In genomic region chr2:180218241-180218640, GRCm38 (mm10) we compare ENCODE assay signal across 10 mouse cellular contexts. TPM values are rescaled to one million over a fixed set of nuclear protein-coding genes. Genes with fewer than 3 reads are reported as not detected.
DNase-seq lines count a peak whose midpoint lies in the region; ATAC-seq lines count a peak whose summit lies in the region.
"Had no signal": no experiment of that assay in that cellular context is flagged by ENCODE, and none has a peak within 500 bp of the region (broad histone marks: within the 10 kb centered on the region; RNA-seq: fewer than 3 reads in every experiment).

No protein-coding gene starts in this region.

- DNase-seq in forebrain, embryonic 14.5 days (ENCODE audit: low spot score): no peak
- peak; percentile 13 for DNase-seq in kidney, postnatal 10 days
- no peak for DNase-seq in kidney, adult 11 months
- DNase-seq in Muller cell, postnatal 12 days (ENCODE audit: inconsistent ontology term): peak; percentile 48
- no peak for DNase-seq in gastrocnemius, postnatal 14 days
- no peak for DNase-seq in c-Kit-positive CD71-positive TER-119-positive erythroid progenitor cells, embryonic 14.5 days (ENCODE audit: low spot score)

- H3K9me3 ChIP-seq in forebrain, embryonic 14.5 days (replicated peaks; ENCODE audit: control insufficient read depth, low read length): no peaks in the 10 kb centered on the region
- H3K9me3 ChIP-seq in forebrain, embryonic 16.5 days (ENCODE audit: control insufficient read depth, low read length): no peaks in the 10 kb centered on the region
- H3K9me3 ChIP-seq in intestine, embryonic 16.5 days (ENCODE audit: control insufficient read depth, low read length): no peaks in the 10 kb centered on the region
- H3K9me3 ChIP-seq: hindbrain, embryonic 15.5 days had no signal

- H3K4me2 ChIP-seq in forebrain, embryonic 14.5 days (ENCODE audit: low read length): no peak overlapping the region
- no peak overlapping the region for H3K4me2 ChIP-seq in forebrain, embryonic 16.5 days (ENCODE audit: low read length)
- H3K4me2 ChIP-seq in intestine, embryonic 16.5 days (ENCODE audit: low read depth, low read length): no peak overlapping the region
- H3K4me2 ChIP-seq: hindbrain, embryonic 15.5 days had no signal

- H3K9ac ChIP-seq in forebrain, embryonic 14.5 days (ENCODE audit: low read length): no peak overlapping the region
- no peak overlapping the region for H3K9ac ChIP-seq in forebrain, embryonic 16.5 days (replicated peaks; ENCODE audit: low read depth, low read length)
- peak overlapping the region; percentile 11; the same call in 1 of the 2 replicates for H3K9ac ChIP-seq in intestine, embryonic 16.5 days (ENCODE audit: low read depth, low read length)
- H3K9ac ChIP-seq: hindbrain, embryonic 15.5 days had no signal

- intact Hi-C loops in gastrocnemius, postnatal 14 days (cut with DNase I; ENCODE audit: low total_unique reads): no loop called here

- no peak overlapping the region for H3K4me3 ChIP-seq in forebrain, embryonic 14.5 days (ENCODE audit: low read depth, low read length)
- no peak overlapping the region for H3K4me3 ChIP-seq in forebrain, embryonic 16.5 days (replicated peaks; ENCODE audit: low read length)
- H3K4me3 ChIP-seq in intestine, embryonic 16.5 days (ENCODE audit: low read length): no peak overlapping the region
- H3K4me3 ChIP-seq: hindbrain, embryonic 15.5 days had no signal

- peak overlapping the region; percentile 1; the same call in 1 of the 2 replicates for H3K27ac ChIP-seq in forebrain, embryonic 14.5 days (ENCODE audit: low read depth, low read length)
- no peak overlapping the region for H3K27ac ChIP-seq in forebrain, embryonic 16.5 days (ENCODE audit: low read length)
- H3K27ac ChIP-seq in intestine, embryonic 16.5 days (ENCODE audit: low read length): peak overlapping the region; percentile 31

- no peaks in the 10 kb centered on the region for H3K27me3 ChIP-seq in forebrain, embryonic 14.5 days (replicated peaks; ENCODE audit: control insufficient read depth, insufficient read depth, low read length)
- H3K27me3 ChIP-seq in forebrain, embryonic 16.5 days (replicated peaks; ENCODE audit: control insufficient read depth, insufficient read depth, low read length): no peaks in the 10 kb centered on the region
- H3K27me3 ChIP-seq in intestine, embryonic 16.5 days (replicated peaks; ENCODE audit: control insufficient read depth, insufficient read depth, low read length): no peaks in the 10 kb centered on the region
- H3K27me3 ChIP-seq: Patski had no signal

- no peaks in the 10 kb centered on the region for H3K36me3 ChIP-seq in forebrain, embryonic 14.5 days (ENCODE audit: control insufficient read depth, insufficient read depth, low read length)
- no peaks in the 10 kb centered on the region for H3K36me3 ChIP-seq in forebrain, embryonic 16.5 days (ENCODE audit: control insufficient read depth, insufficient read depth)
- no peaks in the 10 kb centered on the region for H3K36me3 ChIP-seq in intestine, embryonic 16.5 days (ENCODE audit: control insufficient read depth, insufficient read depth, low read length)
- H3K36me3 ChIP-seq: hindbrain, embryonic 15.5 days had no signal

- ATAC-seq in forebrain, embryonic 14.5 days: no peak
- no peak for ATAC-seq in forebrain, embryonic 16.5 days
- no peak for ATAC-seq in intestine, embryonic 16.5 days

- peaks cover 14% of the 10 kb centered on the region for H3K4me1 ChIP-seq in forebrain, embryonic 14.5 days (ENCODE audit: control insufficient read depth, insufficient read depth, low read length)
- H3K4me1 ChIP-seq in forebrain, embryonic 16.5 days (replicated peaks; ENCODE audit: control insufficient read depth, insufficient read depth, low read length): peaks cover 12% of the 10 kb centered on the region
- peaks cover 78% of the 10 kb centered on the region for H3K4me1 ChIP-seq in intestine, embryonic 16.5 days (ENCODE audit: control insufficient read depth, insufficient read depth, low read length)

- WGBS in forebrain, embryonic 14.5 days: 80% methylated on average over 3 of the region's 3 CpGs
- WGBS in forebrain, embryonic 16.5 days: 69% methylated on average over 3 of the region's 3 CpGs
- WGBS in intestine, embryonic 16.5 days: 65% methylated on average over 3 of the region's 3 CpGs

RNA-seq across cellular contexts. Expression of gene Lama5, which starts 7.4 kb away (rescaled TPM):
- polyA plus RNA-seq in forebrain, embryonic 14.5 days (2014; fragmentation: Nextera tagmentation; extraction: Ambion mirVana): 2.7 and 3.5 TPM in 2 replicates
- 3.0 and 3.2 TPM in 2 replicates for polyA plus RNA-seq in forebrain, embryonic 16.5 days (2015; fragmentation: Nextera tagmentation; extraction: Ambion mirVana)
- polyA plus RNA-seq in intestine, embryonic 16.5 days (2015; fragmentation: Nextera tagmentation; extraction: Ambion mirVana): 26.7 and 29.7 TPM in 2 replicates
- total RNA-seq in gastrocnemius, postnatal 14 days (2021): 10 to 100 TPM; 17.9 to 18.0 TPM

RNA-seq across cellular contexts. Expression of gene Rps21, which starts 38.9 kb away (rescaled TPM):
- 376 and 523 TPM in 2 replicates for polyA plus RNA-seq in forebrain, embryonic 14.5 days (2014; fragmentation: Nextera tagmentation; extraction: Ambion mirVana)
- 305 and 334 TPM in 2 replicates for polyA plus RNA-seq in forebrain, embryonic 16.5 days (2015; fragmentation: Nextera tagmentation; extraction: Ambion mirVana)
- 471 and 487 TPM in 2 replicates for polyA plus RNA-seq in intestine, embryonic 16.5 days (2015; fragmentation: Nextera tagmentation; extraction: Ambion mirVana)
- 100 to 1,000 TPM; 456 to 506 TPM for total RNA-seq in gastrocnemius, postnatal 14 days (2021)

RNA-seq across cellular contexts. Expression of gene Adrm1, which starts 47.0 kb away (rescaled TPM):
- 147 and 149 TPM in 2 replicates for polyA plus RNA-seq in forebrain, embryonic 14.5 days (2014; fragmentation: Nextera tagmentation; extraction: Ambion mirVana)
- 189 and 202 TPM in 2 replicates for polyA plus RNA-seq in forebrain, embryonic 16.5 days (2015; fragmentation: Nextera tagmentation; extraction: Ambion mirVana)
- 172 and 194 TPM in 2 replicates for polyA plus RNA-seq in intestine, embryonic 16.5 days (2015; fragmentation: Nextera tagmentation; extraction: Ambion mirVana)
- 10 to 100 TPM; 95.7 to 97.3 TPM for total RNA-seq in gastrocnemius, postnatal 14 days (2021)

RNA-seq across cellular contexts. Expression of gene Cables2, which starts 55.1 kb away (rescaled TPM):
- 14.5 and 15.0 TPM in 2 replicates for polyA plus RNA-seq in forebrain, embryonic 14.5 days (2014; fragmentation: Nextera tagmentation; extraction: Ambion mirVana)
- polyA plus RNA-seq in forebrain, embryonic 16.5 days (2015; fragmentation: Nextera tagmentation; extraction: Ambion mirVana): 16.1 and 18.5 TPM in 2 replicates
- 2.8 and 4.8 TPM in 2 replicates for polyA plus RNA-seq in intestine, embryonic 16.5 days (2015; fragmentation: Nextera tagmentation; extraction: Ambion mirVana)
- 1 to 10 TPM; 6.8 to 9.2 TPM for total RNA-seq in gastrocnemius, postnatal 14 days (2021)

Comparison
In these comparisons a context has a peak if more than half of its experiments do, and no peak if none do; other contexts are left out.
1. DNase-seq: peak in kidney, postnatal 10 days (single experiment) and Muller cell, postnatal 12 days (single experiment); none in forebrain, embryonic 14.5 days (single experiment), kidney, adult 11 months (single experiment), gastrocnemius, postnatal 14 days (single experiment) and c-Kit-positive CD71-positive TER-119-positive erythroid progenitor cells, embryonic 14.5 days (single experiment).